Mouse (Mus musculus) myocyte (in vitro differentiated cells): ENCODE measurements around the gene Lce1a1.

Source experiments
- E2F4 ChIP-seq: IDR thresholded peaks from one replicate; pipeline ENCODE4 v1.6.1; 2011; ENCODE audit warnings: mild to moderate bottlenecking, control low read depth, moderate library complexity; ENCODE audit not compliant: insufficient read depth
- MYOD1 ChIP-seq, 3 experiments: IDR thresholded peaks; one replicate each; pipeline ENCODE4 v1.6.1; 2011; ENCODE audit warnings: control low read depth in 2 of 3, low read depth in 2 of 3, mild to moderate bottlenecking in 2 of 3, moderate library complexity in 1 of 3; ENCODE audit not compliant: insufficient read length in 2 of 3, control insufficient read depth in 1 of 3
- MYOG ChIP-seq, 3 experiments: IDR thresholded peaks; one replicate each; pipeline ENCODE4 v1.6.1; 2011; ENCODE audit warnings: control low read depth in 2 of 3, low read depth in 2 of 3, mild to moderate bottlenecking in 2 of 3; ENCODE audit not compliant: insufficient read length in 2 of 3, control insufficient read depth in 1 of 3, insufficient read depth in 1 of 3
- POLR2A ChIP-seq: IDR thresholded peaks from one replicate; pipeline ENCODE4 v1.6.1; 2011; ENCODE audit warnings: low read depth, mild to moderate bottlenecking, control low read depth, moderate library complexity; ENCODE audit not compliant: insufficient read length
- POLR2AphosphoS2 ChIP-seq: IDR thresholded peaks from one replicate; pipeline ENCODE4 v1.6.1; 2011; ENCODE audit warnings: low read depth, control low read depth; ENCODE audit not compliant: insufficient read length
- SRF ChIP-seq: IDR thresholded peaks from one replicate; pipeline ENCODE4 v1.6.1; 2011; ENCODE audit warnings: low read depth; ENCODE audit not compliant: control insufficient read depth, insufficient read length
- TCF12 ChIP-seq: IDR thresholded peaks from one replicate; pipeline ENCODE4 v1.6.1; 2011; ENCODE audit warnings: mild to moderate bottlenecking, control low read depth; ENCODE audit not compliant: poor library complexity, insufficient read depth, severe bottlenecking
- USF1 ChIP-seq: IDR thresholded peaks from one replicate; pipeline ENCODE4 v1.6.1; 2011; ENCODE audit warnings: low read depth, mild to moderate bottlenecking, control low read depth, moderate library complexity

DNA sequence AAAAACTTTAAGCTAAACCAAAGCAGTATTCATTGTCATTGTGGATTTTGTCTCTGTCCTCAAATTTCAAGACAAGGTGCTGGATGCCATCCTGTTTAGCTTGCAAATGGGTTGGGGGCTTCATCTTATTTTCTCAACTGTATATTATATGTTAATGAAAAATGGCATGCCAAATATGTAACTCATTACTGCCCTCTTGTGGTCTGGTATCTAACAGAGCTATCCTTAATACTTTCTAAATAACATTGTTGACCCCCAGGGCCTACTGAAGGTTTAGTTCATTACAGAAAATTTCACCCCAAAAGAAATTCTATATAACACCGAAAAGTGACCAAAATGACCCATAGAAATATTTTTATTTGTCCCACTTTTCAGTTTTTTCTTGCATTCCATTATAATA, 45.9 kb downstream of the Lce1a1 start:
- TF ChIP-seq MYOG (IDR thresholded peaks at IDR 0.05; ENCODE audit: control insufficient read depth in 1 of 3, insufficient read depth in 1 of 3, insufficient read length in 2 of 3, low read depth in 2 of 3) (no peak), POLR2A (no peak), USF1 (no peak), TCF12 (no peak), MYOD1 (IDR thresholded peaks at IDR 0.05; ENCODE audit: control insufficient read depth in 1 of 3, insufficient read length in 2 of 3, low read depth in 2 of 3) (no peak), E2F4 (no peak), SRF (no peak), POLR2AphosphoS2 (no peak)
